ENCODE assay signal across 10 mouse cellular contexts in the genomic region with DNA sequence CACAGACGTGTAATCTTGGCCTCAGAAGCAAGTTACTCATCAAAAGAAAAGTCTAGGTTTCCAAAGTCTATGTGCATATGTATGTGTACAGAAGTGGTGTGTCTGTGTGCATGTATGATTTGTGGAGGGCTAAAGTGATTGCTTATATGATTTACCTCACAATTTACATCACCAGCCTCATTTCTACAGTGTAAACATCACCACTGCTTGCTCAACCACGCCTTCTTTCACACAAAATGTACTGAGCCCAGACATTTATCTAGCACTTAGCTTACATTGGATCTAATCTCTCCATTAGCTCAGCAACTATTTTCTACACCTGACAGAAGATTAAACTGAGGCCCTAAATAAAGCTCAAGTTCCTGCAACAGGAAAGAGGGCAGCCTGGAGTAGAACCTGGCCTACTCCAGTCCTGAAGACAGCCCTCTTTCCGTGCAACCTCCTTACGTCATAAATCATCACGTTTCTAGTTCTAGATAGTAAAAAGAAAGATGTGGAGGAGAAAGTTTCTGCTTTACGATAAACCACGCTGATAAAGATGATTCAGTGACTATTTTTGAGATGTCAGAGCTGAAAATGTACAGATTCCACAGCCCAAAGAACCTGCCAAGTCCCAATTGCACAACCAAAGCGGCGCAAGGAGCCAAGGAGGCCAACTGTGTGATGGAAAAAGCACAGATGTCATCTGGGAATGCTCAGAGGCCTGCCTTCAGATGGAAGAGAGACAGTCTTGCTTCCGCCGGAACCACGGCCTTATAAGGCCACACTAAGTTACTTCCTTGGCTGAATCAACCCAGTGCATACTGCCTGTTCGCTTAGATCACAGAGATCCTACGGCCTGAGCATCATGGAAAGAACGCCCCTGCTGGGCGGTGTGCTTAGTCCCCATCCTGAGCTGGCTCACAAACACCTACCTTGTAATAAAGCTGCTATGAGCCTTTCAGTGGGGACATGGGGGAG.
DNase-seq lines count a peak whose midpoint lies in the region; ATAC-seq and TF ChIP-seq lines count a peak whose summit lies in the region.
"Had no signal": no experiment of that assay in that cellular context is flagged by ENCODE, and none has a peak within 500 bp of the region (broad histone marks: within the 10 kb centered on the region; RNA-seq: fewer than 3 reads in every experiment).

No protein-coding gene starts in this region.

- ATAC-seq in intestine, embryonic 15.5 days = peak; percentile 69
- ATAC-seq in lung, embryonic 14.5 days (ENCODE audit: insufficient read depth) = peak; percentile 97
- ATAC-seq in megakaryocyte, adult 5-6 weeks (ENCODE audit: poor library complexity, severe bottlenecking) = no peak

- peak; percentile 51 for TF ChIP-seq CTCF in lung, embryonic 14.5 days (IDR thresholded peaks at IDR 0.05; ENCODE audit: low read depth)

- peak; percentile 27 for DNase-seq in layer of hippocampus, adult 11-12 months (ENCODE audit: low spot score)
- DNase-seq in layer of hippocampus, postnatal 10 days (ENCODE audit: low spot score in 2 of 2) = no peak
- DNase-seq in gastrocnemius, adult 18-20 months (ENCODE audit: low spot score) = peak; percentile 80
- DNase-seq in lung, embryonic 14.5 days = peak; percentile 96
- DNase-seq in telencephalon, adult 2 months (ENCODE audit: low read depth, low spot score) = peak; percentile 35
- DNase-seq in cerebellum, adult 9-10 months = no peak

- no peak overlapping the region for H3K27ac ChIP-seq in intestine, embryonic 15.5 days
- H3K27ac ChIP-seq in lung, embryonic 14.5 days (ENCODE audit: low read depth) = peak overlapping the region; percentile 85
- H3K27ac ChIP-seq: embryonic facial prominence, embryonic 12.5 days; limb, embryonic 13.5 days had no signal

- H3K4me2 ChIP-seq in intestine, embryonic 15.5 days (replicated peaks) = no peak overlapping the region
- no peak overlapping the region for H3K4me2 ChIP-seq in lung, embryonic 14.5 days
- H3K4me2 ChIP-seq: embryonic facial prominence, embryonic 12.5 days; limb, embryonic 13.5 days had no signal

- no peaks in the 10 kb centered on the region for H3K36me3 ChIP-seq in intestine, embryonic 15.5 days
- H3K36me3 ChIP-seq in lung, embryonic 14.5 days (ENCODE audit: insufficient read depth) = no peaks in the 10 kb centered on the region
- H3K36me3 ChIP-seq: embryonic facial prominence, embryonic 12.5 days; limb, embryonic 13.5 days had no signal

- no peak overlapping the region for H3K9ac ChIP-seq in intestine, embryonic 15.5 days
- H3K9ac ChIP-seq in lung, embryonic 14.5 days = no peak overlapping the region
- H3K9ac ChIP-seq: embryonic facial prominence, embryonic 12.5 days; limb, embryonic 13.5 days had no signal

- no peak overlapping the region for H3K4me3 ChIP-seq in intestine, embryonic 15.5 days (replicated peaks)
- no peak overlapping the region for H3K4me3 ChIP-seq in lung, embryonic 14.5 days (ENCODE audit: low read depth, low read length)
- H3K4me3 ChIP-seq: embryonic facial prominence, embryonic 12.5 days; limb, embryonic 13.5 days had no signal

- no peaks in the 10 kb centered on the region for H3K27me3 ChIP-seq in intestine, embryonic 15.5 days (replicated peaks)
- no peaks in the 10 kb centered on the region for H3K27me3 ChIP-seq in lung, embryonic 14.5 days (ENCODE audit: insufficient read depth, low read length)
- H3K27me3 ChIP-seq: embryonic facial prominence, embryonic 12.5 days; limb, embryonic 13.5 days had no signal

- 54% methylated on average over 16 of the region's 16 CpGs for WGBS in intestine, embryonic 15.5 days
- 46% methylated on average over 16 of the region's 16 CpGs for WGBS in lung, embryonic 14.5 days

- peaks cover 8% of the 10 kb centered on the region for H3K4me1 ChIP-seq in intestine, embryonic 15.5 days (replicated peaks)
- H3K4me1 ChIP-seq in lung, embryonic 14.5 days (ENCODE audit: insufficient read depth) = peaks cover 9% of the 10 kb centered on the region; the same call in 1 of the 2 replicates
- H3K4me1 ChIP-seq: embryonic facial prominence, embryonic 12.5 days had no signal

- H3K9me3 ChIP-seq in intestine, embryonic 15.5 days = no peaks in the 10 kb centered on the region
- H3K9me3 ChIP-seq in lung, embryonic 14.5 days (ENCODE audit: low read depth, low read length) = no peaks in the 10 kb centered on the region
- H3K9me3 ChIP-seq: embryonic facial prominence, embryonic 12.5 days; limb, embryonic 13.5 days had no signal

Comparison
In these comparisons a context has a peak if more than half of its experiments do, and no peak if none do; other contexts are left out.
1. DNase-seq: peak in layer of hippocampus, adult 11-12 months (single experiment), gastrocnemius, adult 18-20 months (single experiment), lung, embryonic 14.5 days (single experiment) and telencephalon, adult 2 months (single experiment); none in layer of hippocampus, postnatal 10 days (0 of 2) and cerebellum, adult 9-10 months (single experiment).